Mouse (Mus musculus): ENCODE data around the gene Ltn1.

DNA sequence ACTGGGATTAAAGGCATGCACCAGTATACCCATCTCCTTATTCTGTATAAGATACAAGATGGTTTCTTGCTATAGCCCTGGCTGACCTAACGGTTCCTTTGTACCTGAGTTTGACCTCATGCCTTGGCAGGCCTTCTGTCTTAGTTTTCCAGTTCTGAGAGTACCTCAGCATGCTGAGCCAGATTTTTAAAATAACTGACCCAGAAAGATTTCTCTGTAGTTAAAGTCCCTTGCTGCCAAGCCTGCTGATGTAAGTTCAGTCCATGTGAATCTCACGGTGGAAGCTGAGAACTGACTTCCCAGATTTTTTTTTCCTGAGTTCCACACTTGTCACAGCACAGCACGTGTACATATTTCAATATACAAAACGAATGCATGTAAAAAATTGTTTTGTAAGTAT, 38.2 kb upstream of the Ltn1 start:
- TF ChIP-seq CTCF (IDR thresholded peaks at IDR 0.05; ENCODE audit: low read depth) (no peak), EP300 (IDR thresholded peaks at IDR 0.05; ENCODE audit: low read depth) (no peak)

Data from liver, postnatal 0 days (tissue).